Mouse (Mus musculus) CH12.LX (cell line): ENCODE measurements at regions not wholly inside any gene's neighbourhood (a gene's known extent, or its start where the extent isn't known, plus 50 kb on each side); places are given as distances from the start of the nearest gene placed in this dataset.

Experiments used
- DNase-seq: peaks from one replicate; pipeline ENCODE4 v3.0.0-alpha.2; 2013; ENCODE audit errors: extremely low read depth
- H3K27ac ChIP-seq: 2 replicates; pipeline ENCODE4 v1.5.1; 2012; ENCODE audit warnings: low read depth, mild to moderate bottlenecking, control low read depth, moderate library complexity; ENCODE audit not compliant: insufficient read depth
- H3K27me3 ChIP-seq: replicated peaks from 2 replicates; pipeline ENCODE3; 2012; ENCODE audit warnings: inconsistent platforms
- H3K36me3 ChIP-seq, 2 experiments: replicated peaks in 1 of 2; 2 replicates each; pipeline versions ENCODE3 to v1.6.1; 2012; ENCODE audit warnings: inconsistent platforms in 1 of 2, low read length in 1 of 2, mild to moderate bottlenecking in 1 of 2, mixed read lengths in 1 of 2, moderate library complexity in 1 of 2; ENCODE audit not compliant: control insufficient read depth in 1 of 2, insufficient read depth in 1 of 2
- H3K4me1 ChIP-seq, 2 experiments: 2 replicates each; pipeline ENCODE4 v1.6.1; 2012; ENCODE audit warnings: inconsistent platforms in 1 of 2, moderate library complexity in 1 of 2; ENCODE audit not compliant: insufficient read depth in 2 of 2, control insufficient read depth in 1 of 2
- H3K4me2 ChIP-seq: 2 replicates; pipeline ENCODE4 v1.6.1; 2012; ENCODE audit warnings: low read depth, mild to moderate bottlenecking, control low read depth; ENCODE audit not compliant: poor library complexity, insufficient read depth, severe bottlenecking
- H3K4me3 ChIP-seq, 3 experiments: fragments of 150-350 bp in 1 of 3; sonication (generic) in 1 of 3; replicated peaks in 1 of 3; 2 replicates each; pipeline versions ENCODE3 to v1.5.1; 2011 to 2012; ENCODE audit warnings: low read depth in 2 of 3, low read length in 2 of 3, mild to moderate bottlenecking in 2 of 3, moderate library complexity in 2 of 3, control low read depth in 1 of 3, improper control_type of control experiment in 1 of 3, inconsistent platforms in 1 of 3, mixed read lengths in 1 of 3; ENCODE audit not compliant: poor library complexity in 1 of 3
- H3K79me2 ChIP-seq: replicated peaks from 2 replicates; pipeline ENCODE4 v1.6.1; 2012; ENCODE audit warnings: mild to moderate bottlenecking, moderate library complexity; ENCODE audit not compliant: control insufficient read depth, poor library complexity, insufficient read depth, severe bottlenecking; ENCODE audit errors: extremely low read depth
- H3K9ac ChIP-seq: 2 replicates; pipeline ENCODE4 v1.6.1; 2012; ENCODE audit warnings: low read depth, mild to moderate bottlenecking, control low read depth, moderate library complexity; ENCODE audit not compliant: insufficient read depth
- H3K9me3 ChIP-seq: replicated peaks from 2 replicates; pipeline ENCODE3; 2012; ENCODE audit warnings: low read length, inconsistent platforms, mixed read lengths
- CHD1 ChIP-seq: IDR thresholded peaks from 2 replicates; pipeline ENCODE4 v1.6.1; 2012; ENCODE audit warnings: low read depth, low read length, improper control_type of control experiment, inconsistent platforms
- EP300 ChIP-seq: IDR thresholded peaks from 2 replicates; pipeline ENCODE4 v1.6.1; 2011; ENCODE audit warnings: low read length, improper control_type of control experiment
- IRF4 ChIP-seq: IDR thresholded peaks from 2 replicates; pipeline ENCODE4 v1.6.1; 2014; ENCODE audit warnings: low read depth, mild to moderate bottlenecking, inconsistent platforms, low read length, improper control_type of control experiment
- JUN ChIP-seq: IDR thresholded peaks from 2 replicates; pipeline ENCODE4 v1.6.1; 2011; ENCODE audit warnings: low read depth, mild to moderate bottlenecking, low read length, improper control_type of control experiment, moderate library complexity; ENCODE audit not compliant: insufficient read depth
- MAFK ChIP-seq: IDR thresholded peaks from 2 replicates; pipeline ENCODE4 v1.6.1; 2011; ENCODE audit warnings: low read length, improper control_type of control experiment; ENCODE audit not compliant: insufficient replicate concordance
- MEF2A ChIP-seq: IDR thresholded peaks from 2 replicates; pipeline ENCODE4 v1.6.1; 2014; ENCODE audit warnings: low read depth, mild to moderate bottlenecking, inconsistent platforms, low read length, improper control_type of control experiment, borderline replicate concordance
- MYC ChIP-seq: IDR thresholded peaks from 2 replicates; pipeline ENCODE4 v1.6.1; 2011; ENCODE audit warnings: low read depth, mild to moderate bottlenecking, improper control_type of control experiment, low read length
- PAX5 ChIP-seq: IDR thresholded peaks from 2 replicates; pipeline ENCODE4 v1.6.1; 2012; ENCODE audit warnings: low read length, inconsistent platforms, mixed read lengths
- POLR2A ChIP-seq: IDR thresholded peaks from 2 replicates; pipeline ENCODE4 v1.6.1; 2011; ENCODE audit warnings: low read depth, mild to moderate bottlenecking, improper control_type of control experiment, low read length
- POLR2AphosphoS2 ChIP-seq: IDR thresholded peaks from 2 replicates; pipeline ENCODE4 v1.6.1; 2011; ENCODE audit warnings: low read depth, low read length, improper control_type of control experiment
- RAD21 ChIP-seq: IDR thresholded peaks from 2 replicates; pipeline ENCODE4 v1.6.1; 2011; ENCODE audit warnings: low read depth, mild to moderate bottlenecking, low read length, improper control_type of control experiment, moderate library complexity
- RCOR1 ChIP-seq: conservative IDR thresholded peaks from 2 replicates; pipeline ENCODE4 v1.6.1; 2012; ENCODE audit warnings: low read depth, mild to moderate bottlenecking, inconsistent platforms, low read length, improper control_type of control experiment
- SIN3A ChIP-seq: IDR thresholded peaks from 2 replicates; pipeline ENCODE4 v1.6.1; 2012; ENCODE audit warnings: low read length, improper control_type of control experiment, inconsistent platforms
- USF1 ChIP-seq: IDR thresholded peaks from 2 replicates; pipeline ENCODE4 v1.6.1; 2014; ENCODE audit warnings: low read depth, mild to moderate bottlenecking, inconsistent platforms, low read length, improper control_type of control experiment
- USF2 ChIP-seq: conservative IDR thresholded peaks from 2 replicates; pipeline ENCODE4 v1.6.1; 2011; ENCODE audit warnings: low read depth, low read length, improper control_type of control experiment
- ZKSCAN1 ChIP-seq: IDR thresholded peaks from 2 replicates; pipeline ENCODE4 v1.6.1; 2012; ENCODE audit warnings: low read depth, inconsistent platforms, low read length, improper control_type of control experiment, borderline replicate concordance
- ZNF384 ChIP-seq: IDR thresholded peaks from 2 replicates; pipeline ENCODE4 v1.6.1; 2012; ENCODE audit warnings: low read depth, low read length, improper control_type of control experiment, inconsistent platforms
- dilution Hi-C: fragments of 300-500 bp; cut with MboI; formaldehyde crosslinking; loops from 2 replicates; pipeline ENCODE4 v1.14.3; 2020; ENCODE audit warnings: low sequenced_read_pairs; ENCODE audit not compliant: extremely low pct_unique_long_range_greater_than_20kb, extremely low pct_ligation_motif_present
- in situ Hi-C: fragments of 300-500 bp; cut with MboI; formaldehyde crosslinking; loops from 3 replicates; pipeline ENCODE4 v1.14.3; 2019; ENCODE audit warnings: low sequenced_read_pairs, low pct_ligation_motif_present, low pct_unique_long_range_greater_than_20kb, mixed read lengths

DNA sequence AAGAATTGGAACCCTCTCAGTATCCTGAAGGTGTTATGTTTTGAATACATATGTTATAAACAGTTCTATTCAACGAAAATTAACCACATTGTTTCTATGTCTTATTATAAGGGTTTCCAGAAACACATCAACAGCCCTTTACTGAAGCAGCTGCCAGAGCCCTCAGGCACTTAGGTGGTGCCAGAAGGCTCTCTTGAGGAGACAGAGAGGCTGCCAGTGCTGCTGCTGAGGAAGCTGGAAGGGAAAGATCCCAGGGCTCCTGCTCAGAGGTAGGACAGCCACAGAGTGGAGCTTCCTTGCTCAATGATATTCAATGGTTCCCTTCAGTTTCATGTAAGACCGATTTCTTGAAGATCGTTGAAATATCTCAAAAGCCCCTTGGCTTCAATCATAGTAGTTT is 226.7 kb upstream of the Dnajc24 start:
- Histone ChIP-seq H3K36me3 (no peaks in the 10 kb centered on the region), H3K4me2 (no peak overlapping the region), H3K4me1 (no peaks in the 10 kb centered on the region), H3K4me3 (no peak overlapping the region), H3K9ac (no peak overlapping the region), H3K27ac (no peak overlapping the region), H3K79me2 (no peaks in the 10 kb centered on the region), H3K27me3 (no peaks in the 10 kb centered on the region), H3K9me3 (no peaks in the 10 kb centered on the region)
- no peak for DNase-seq
- TF ChIP-seq USF2 (no peak), EP300 (no peak), MYC (no peak), MAFK (no peak), MEF2A (no peak), RCOR1 (no peak), CHD1 (no peak)
- in situ Hi-C loops (no loop called here), dilution Hi-C loops (no loop called here)

DNA sequence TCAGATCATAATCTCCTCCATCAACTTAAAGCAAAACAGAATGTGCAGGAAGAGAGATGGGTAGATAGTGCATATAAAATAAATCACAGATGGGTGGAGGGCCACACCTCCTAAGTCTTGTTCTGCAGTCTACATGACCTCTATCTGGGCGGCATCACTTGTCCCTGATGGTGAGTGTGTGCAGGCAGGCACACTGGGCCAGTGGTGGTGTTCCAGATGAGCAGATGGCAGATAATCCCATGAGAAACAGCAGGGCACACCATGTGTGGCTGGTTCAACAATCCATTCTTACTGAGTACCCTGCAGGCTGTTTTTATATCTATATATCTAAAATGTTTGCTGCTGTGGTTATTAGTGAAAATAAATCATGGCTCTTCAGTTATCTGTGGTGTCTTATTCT is 224.9 kb upstream of the Dnajc24 start:
- dilution Hi-C loops: no loop called here
- no peaks in the 10 kb centered on the region for H3K27me3 ChIP-seq
- in situ Hi-C loops: no loop called here

DNA sequence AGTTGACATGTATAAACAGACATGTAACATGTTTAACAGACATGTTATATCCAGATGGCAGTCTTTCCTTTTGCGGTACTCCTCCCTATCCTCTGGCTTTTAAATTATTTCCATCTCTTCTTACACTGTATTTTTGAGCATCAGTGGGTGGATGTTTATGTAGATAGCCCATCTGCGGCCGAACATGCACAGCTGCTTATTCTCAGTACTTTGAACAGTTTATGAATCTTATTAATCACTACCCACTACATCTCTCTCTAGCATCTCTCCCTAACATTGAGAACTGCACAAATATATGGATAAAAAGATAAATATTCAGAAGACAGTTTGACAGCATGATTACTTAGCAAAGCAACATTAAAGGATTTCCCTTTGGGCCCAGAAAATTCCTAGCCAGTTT is 212.8 kb upstream of the Dnajc24 start:
- Histone ChIP-seq H3K36me3 (no peaks in the 10 kb centered on the region), H3K9ac (no peak overlapping the region), H3K79me2 (no peaks in the 10 kb centered on the region), H3K27ac (no peak overlapping the region), H3K4me1 (no peaks in the 10 kb centered on the region), H3K27me3 (no peaks in the 10 kb centered on the region), H3K4me3 (no peak overlapping the region), H3K4me2 (no peak overlapping the region), H3K9me3 (no peaks in the 10 kb centered on the region)
- TF ChIP-seq RAD21 (no peak), CHD1 (no peak), IRF4 (no peak), PAX5 (no peak), SIN3A (no peak), POLR2A (no peak), ZNF384 (no peak)
- in situ Hi-C loops (no loop called here), dilution Hi-C loops (no loop called here)
- DNase-seq: no peak

More for the DNA sequence above, 224.9 kb upstream of the Dnajc24 start:
- TF ChIP-seq POLR2A (no peak), MYC (no peak), JUN (no peak), POLR2AphosphoS2 (no peak), CHD1 (no peak), ZKSCAN1 (no peak), USF1 (no peak)
- Histone ChIP-seq H3K9me3 (no peaks in the 10 kb centered on the region), H3K4me3 (no peak overlapping the region), H3K9ac (no peak overlapping the region), H3K36me3 (no peaks in the 10 kb centered on the region), H3K27ac (no peak overlapping the region), H3K4me2 (no peak overlapping the region), H3K79me2 (no peaks in the 10 kb centered on the region), H3K4me1 (no peaks in the 10 kb centered on the region)
- no peak for DNase-seq
